ENCODE assay signal across 8 mouse cellular contexts in the genomic region with DNA sequence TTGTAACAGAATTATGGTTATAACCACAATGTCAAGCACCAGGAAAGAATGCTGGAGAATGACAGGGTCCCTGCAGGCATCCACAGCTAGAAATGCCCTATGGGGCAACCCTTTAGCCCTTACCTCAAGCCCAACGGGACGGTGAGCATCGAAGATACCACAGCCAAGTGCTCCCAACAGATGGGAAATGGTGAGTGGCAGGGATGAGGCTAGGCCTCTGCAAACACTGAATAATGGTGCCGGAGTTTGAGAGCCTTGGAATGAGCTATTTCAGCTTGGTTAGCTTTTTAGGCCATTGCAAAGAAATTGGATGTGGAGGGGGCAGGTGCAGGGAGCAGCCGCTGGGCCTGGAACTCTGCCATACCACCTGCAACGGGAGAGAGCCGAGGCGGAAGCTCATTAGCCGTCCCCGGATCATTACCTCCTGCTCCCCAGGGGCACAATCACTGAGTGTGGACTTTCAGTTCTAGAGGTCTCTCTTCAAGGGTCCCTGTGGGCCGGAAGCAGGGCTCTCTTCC.
A peak's percentile ranks its signal among the peaks of the same experiment; 100 is the strongest.
DNase-seq lines count a peak whose midpoint lies in the region; ATAC-seq lines count a peak whose summit lies in the region.

No protein-coding gene starts in this region.

- H3K4me2 ChIP-seq in forebrain, embryonic 14.5 days (ENCODE audit: low read length), result no peak overlapping the region

- DNase-seq in layer of hippocampus, adult 11-12 months (ENCODE audit: low spot score), result peak; percentile 9
- no peak for DNase-seq in layer of hippocampus, adult 9-10 months (ENCODE audit: low spot score)
- DNase-seq in forebrain, embryonic 14.5 days (ENCODE audit: low spot score), result peak; percentile 73
- DNase-seq in kidney, postnatal 14 days, result peak; percentile 41
- no peak for DNase-seq in spleen, postnatal 36 days (ENCODE audit: low spot score in 2 of 2)
- DNase-seq in liver, result no peak
- DNase-seq in spleen, postnatal 4 days (ENCODE audit: low spot score in 2 of 2), result no peak

- 18% methylated on average over 11 of the region's 11 CpGs for WGBS in forebrain, embryonic 14.5 days

- no peak overlapping the region for H3K9ac ChIP-seq in forebrain, embryonic 14.5 days (ENCODE audit: low read length)

- 0 out of 2 replicates have a peak overlapping the region, but pooled peaks have one; percentile 39 for H3K27ac ChIP-seq in forebrain, embryonic 14.5 days (ENCODE audit: low read depth, low read length)

- no peak overlapping the region for H3K4me3 ChIP-seq in forebrain, embryonic 14.5 days (ENCODE audit: low read depth, low read length)

- H3K9me3 ChIP-seq in forebrain, embryonic 14.5 days (replicated peaks; ENCODE audit: control insufficient read depth, low read length), result no peaks in the 10 kb centered on the region

- no peaks in the 10 kb centered on the region for H3K36me3 ChIP-seq in forebrain, embryonic 14.5 days (ENCODE audit: control insufficient read depth, insufficient read depth, low read length)

- peaks cover 8% of the 10 kb centered on the region for H3K4me1 ChIP-seq in forebrain, embryonic 14.5 days (ENCODE audit: control insufficient read depth, insufficient read depth, low read length)

- ATAC-seq in cerebellum, adult (ENCODE audit: insufficient number of reproducible peaks, low FRiP score, low TSS enrichment), result peak; percentile 31; the same call in 1 of the 2 replicates
- ATAC-seq in forebrain, embryonic 14.5 days, result peak; percentile 87

- no peaks in the 10 kb centered on the region for H3K27me3 ChIP-seq in forebrain, embryonic 14.5 days (replicated peaks; ENCODE audit: control insufficient read depth, insufficient read depth, low read length)

Comparison
In these comparisons a context has a peak if more than half of its experiments do, and no peak if none do; other contexts are left out.
1. DNase-seq: peak in layer of hippocampus, adult 11-12 months (single experiment), forebrain, embryonic 14.5 days (single experiment) and kidney, postnatal 14 days (single experiment); none in layer of hippocampus, adult 9-10 months (single experiment), spleen, postnatal 36 days (0 of 2), liver (single experiment) and spleen, postnatal 4 days (0 of 2).